Mouse (Mus musculus) left cerebral cortex, adult 2 months (tissue): Measurements from ENCODE around the gene Enpp6. TPM values are rescaled to one million over a fixed set of nuclear protein-coding genes. Genes with fewer than 3 reads are reported as not detected.

Experiments used
- DNase-seq, 2 experiments: peaks; one replicate each; pipeline ENCODE4 v3.0.0; 2021 to 2022; ENCODE audit warnings: low spot score in 2 of 2, mixed read lengths in 1 of 2; ENCODE audit errors: extremely low spot score in 1 of 2
- H3K27ac ChIP-seq: fragments of 200-600 bp; 2 replicates; pipeline ENCODE4 v1.8.1; 2022
- H3K4me3 ChIP-seq: fragments of 200-600 bp; 2 replicates; pipeline ENCODE4 v1.8.1; 2022
- CTCF ChIP-seq: fragments of 200-600 bp; IDR thresholded peaks from 2 replicates; pipeline ENCODE4 v1.8.1; 2022; ENCODE audit warnings: antibody characterized with exemption, mild to moderate bottlenecking, moderate library complexity
- intact Hi-C: fragments of 180-260 bp; cut with DNase I; formaldehyde crosslinking; loops from one replicate; pipeline ENCODE4 v1.15.1; 2025
- total RNA-seq, 2 experiments: library from RNA; stranded (reverse); gene quantifications; 2 replicates each; pipeline ENCODE4 v1.2.3; 2021

The Enpp6 gene
- total RNA-seq, 2 experiments from 2014 or later, result 3.1 to 4.5 TPM

DNA sequence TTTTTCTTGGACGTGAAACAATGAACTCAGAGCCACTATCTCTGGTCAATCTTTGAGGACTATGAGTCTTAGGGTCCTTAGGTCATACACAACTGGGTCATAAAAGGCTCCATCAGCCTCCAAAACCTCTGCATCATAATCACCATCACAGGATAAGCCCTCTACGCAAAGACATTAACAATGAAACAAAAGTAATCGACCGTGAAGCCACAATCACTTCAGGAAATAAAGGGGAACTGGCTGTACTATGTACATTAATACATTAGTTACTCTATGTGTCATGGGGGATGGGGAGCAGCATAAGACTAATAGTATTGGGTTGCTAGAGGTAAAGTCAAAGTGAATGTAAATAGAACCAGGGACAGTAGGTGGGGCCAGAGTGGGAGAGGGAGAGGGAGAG, 59.7 kb downstream of the Enpp6 start:
- intact Hi-C loops, result no loop called here
- TF ChIP-seq CTCF, result no peak
- Histone ChIP-seq H3K27ac (no peak overlapping the region), H3K4me3 (no peak overlapping the region)
- DNase-seq, result no peak

DNA sequence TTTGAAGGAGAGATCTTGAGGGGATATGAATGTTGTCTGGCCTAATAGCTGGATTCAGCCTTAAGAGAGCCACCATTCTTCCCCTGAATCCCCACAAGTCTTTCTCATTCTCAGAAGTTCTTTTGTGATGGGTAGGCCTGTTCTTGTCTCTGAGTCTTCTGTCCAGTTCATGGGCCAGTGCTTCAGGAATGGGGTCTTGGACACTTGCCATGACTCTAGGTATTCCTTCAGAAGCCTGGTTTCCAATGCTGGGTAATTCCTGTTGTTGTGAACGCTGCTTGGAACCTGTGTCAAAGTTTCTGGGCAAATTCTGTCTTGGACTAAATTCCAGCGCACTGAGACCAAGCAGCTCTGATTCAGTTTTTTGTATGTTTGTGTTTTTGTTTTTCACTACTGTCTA, 60.5 kb downstream of the Enpp6 start:
- intact Hi-C loops, result no loop called here
- Histone ChIP-seq H3K27ac (no peak overlapping the region), H3K4me3 (no peak overlapping the region)
- DNase-seq, result no peak
- no peak for TF ChIP-seq CTCF

DNA sequence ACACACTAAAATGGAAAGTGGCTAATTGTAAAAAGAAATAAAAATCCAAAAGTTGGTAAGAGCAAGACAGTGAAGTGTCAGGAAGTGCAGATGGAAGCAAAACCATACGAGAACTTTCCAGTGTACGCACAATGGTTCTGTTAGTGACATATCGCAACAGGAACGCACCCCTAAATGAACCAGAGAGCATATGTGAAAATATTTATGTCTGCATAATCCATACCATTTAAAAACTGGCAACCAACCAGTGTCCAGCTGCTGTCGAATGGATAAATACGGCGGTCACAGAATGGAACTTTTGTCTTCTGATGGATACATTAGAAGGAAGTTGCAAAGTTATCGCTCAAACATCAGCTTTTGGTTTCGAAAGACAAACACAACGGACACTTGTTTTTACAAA, 61.9 kb downstream of the Enpp6 start:
- intact Hi-C loops, result no loop called here
- Histone ChIP-seq H3K4me3 (no peak overlapping the region), H3K27ac (no peak overlapping the region)
- no peak for TF ChIP-seq CTCF
- no peak for DNase-seq

DNA sequence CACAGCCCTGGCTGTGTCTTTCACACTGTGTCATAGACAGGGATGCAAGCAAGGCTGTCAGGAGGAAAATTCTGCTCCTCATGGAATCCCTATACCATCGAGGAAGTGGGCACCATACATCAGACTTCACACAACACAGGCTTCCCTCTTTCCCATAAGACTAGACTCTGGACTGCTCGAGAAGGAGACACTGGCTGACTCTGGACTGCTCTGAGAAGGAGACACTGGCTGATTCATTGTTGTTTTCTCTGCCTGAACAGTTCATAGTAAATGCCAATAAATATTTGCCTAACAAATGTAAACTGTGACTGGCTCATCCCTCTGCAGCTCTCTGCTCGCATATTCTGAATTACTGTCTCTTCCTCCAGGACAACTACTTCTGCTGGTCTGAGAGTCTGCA, 66.0 kb downstream of the Enpp6 start:
- Histone ChIP-seq H3K4me3 (no peak overlapping the region), H3K27ac (no peak overlapping the region)
- no peak for DNase-seq
- intact Hi-C loops, result no loop called here
- TF ChIP-seq CTCF, result no peak

DNA sequence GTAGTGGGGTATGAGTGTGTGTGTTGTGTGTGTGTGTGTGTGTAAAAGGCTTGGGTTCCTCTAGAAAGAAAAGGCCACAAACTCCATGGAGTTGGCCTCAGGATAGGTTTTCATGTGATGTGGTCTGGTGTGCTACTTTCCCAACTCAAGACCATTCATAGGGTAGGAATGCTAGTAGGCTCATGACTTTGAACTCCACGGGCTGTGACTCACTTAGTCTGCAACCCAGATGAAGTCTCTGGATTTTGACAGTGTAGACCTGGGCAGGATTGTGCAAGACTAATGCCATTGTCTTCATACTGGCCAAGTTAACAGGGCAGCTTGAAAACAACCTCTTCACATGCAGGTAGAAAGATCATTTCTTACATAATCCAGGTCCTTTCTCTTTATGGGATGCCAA, 69.4 kb downstream of the Enpp6 start:
- intact Hi-C loops, result no loop called here
- Histone ChIP-seq H3K4me3 (no peak overlapping the region), H3K27ac (no peak overlapping the region)
- no peak for DNase-seq
- no peak for TF ChIP-seq CTCF

DNA sequence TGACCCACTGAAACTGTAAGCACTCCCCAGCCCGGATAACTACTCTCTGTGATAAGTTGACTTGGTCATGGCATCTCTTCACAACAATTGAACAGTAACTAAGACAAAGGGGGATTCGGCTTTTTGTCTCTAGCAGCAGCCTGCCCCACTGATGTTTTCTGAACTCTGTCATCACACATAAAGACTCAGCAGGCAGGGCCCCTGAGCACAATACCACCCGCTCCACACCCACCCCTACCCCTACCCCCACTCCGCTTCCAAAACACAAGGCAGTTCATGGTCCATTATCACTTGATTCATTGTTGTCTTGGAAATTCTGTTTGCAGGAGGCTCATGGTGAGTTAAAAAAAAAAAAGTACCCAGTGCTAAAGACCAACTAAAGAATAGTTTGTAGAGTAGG, 71.8 kb downstream of the Enpp6 start:
- intact Hi-C loops, result no loop called here
- no peak overlapping the region for H3K4me3 ChIP-seq
- H3K27ac ChIP-seq, result no peak overlapping the region
- TF ChIP-seq CTCF, result no peak
- no peak for DNase-seq

DNA sequence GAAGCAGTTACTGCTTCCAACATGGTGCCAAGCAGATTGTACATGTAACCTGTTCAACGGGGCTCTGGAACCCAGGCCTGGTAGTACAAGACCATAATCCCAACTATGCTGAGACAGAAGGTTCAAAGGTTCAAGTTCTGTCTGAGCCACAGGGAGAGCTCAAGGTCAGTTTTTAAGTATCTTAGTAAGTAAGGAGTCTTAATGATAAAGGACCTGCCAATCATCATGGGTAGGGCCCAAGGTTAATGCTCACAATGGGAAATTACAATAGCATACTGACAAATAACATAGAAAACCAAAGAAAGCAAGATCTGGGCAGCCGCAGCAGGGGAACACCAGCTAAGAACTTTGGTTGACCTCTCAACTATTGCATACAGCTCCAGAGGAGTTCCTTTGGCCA, 72.3 kb downstream of the Enpp6 start:
- no peak for DNase-seq
- Histone ChIP-seq H3K27ac (no peak overlapping the region), H3K4me3 (no peak overlapping the region)
- TF ChIP-seq CTCF, result no peak
- intact Hi-C loops, result no loop called here

DNA sequence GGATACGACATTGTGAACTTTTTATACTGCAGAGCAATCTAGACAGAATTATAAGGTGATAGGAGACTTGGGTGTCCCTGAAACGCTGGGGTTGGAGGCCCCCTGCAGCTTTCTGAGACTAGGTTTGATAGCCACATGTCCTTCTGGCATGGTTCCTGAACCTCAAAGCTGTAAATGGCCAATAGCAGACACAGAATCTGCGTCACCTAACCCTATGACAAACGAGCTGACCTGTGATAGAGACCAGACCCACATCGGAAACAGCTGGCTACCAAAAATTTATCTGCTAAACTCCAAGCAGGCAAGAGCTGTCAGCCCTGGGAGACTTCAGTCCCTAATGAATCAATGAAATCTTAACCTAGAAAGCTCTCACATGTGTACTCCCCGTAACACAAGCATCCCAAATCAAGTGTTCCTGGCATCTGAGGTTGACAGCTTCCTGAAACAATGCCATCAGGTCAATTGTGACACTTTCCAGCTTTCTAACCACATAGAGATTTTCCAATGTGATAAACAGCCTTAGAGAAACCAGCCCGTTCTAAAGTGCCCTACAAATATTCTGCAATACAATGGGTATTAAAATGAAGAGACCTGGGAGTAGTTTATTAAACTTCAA, 74.5 kb downstream of the Enpp6 start:
- no peak overlapping the region for H3K27ac ChIP-seq
- intact Hi-C loops, result no loop called here
- H3K4me3 ChIP-seq, result no peak overlapping the region
- no peak for DNase-seq
- no peak for TF ChIP-seq CTCF

DNA sequence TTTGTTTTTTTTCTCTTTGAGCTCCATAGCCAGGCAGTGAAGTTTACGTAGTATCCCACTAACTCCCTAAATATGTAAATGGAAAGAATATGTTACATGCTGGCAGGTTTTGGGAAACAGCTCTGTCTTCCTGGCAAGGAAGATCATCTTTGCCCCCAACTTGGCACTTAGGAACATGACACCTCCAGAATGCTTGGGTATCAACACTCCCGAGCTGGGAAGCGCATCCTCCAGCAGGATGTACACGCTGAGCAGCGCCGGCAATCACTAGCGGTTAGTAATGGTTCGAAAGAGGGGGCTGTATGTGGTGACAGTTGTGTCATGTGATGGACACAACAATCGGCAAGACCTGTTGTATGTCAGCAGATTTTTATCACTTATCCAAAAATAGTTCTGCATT, 80.4 kb downstream of the Enpp6 start:
- H3K27ac ChIP-seq, result no peak overlapping the region
- intact Hi-C loops, result no loop called here
- H3K4me3 ChIP-seq, result no peak overlapping the region
- DNase-seq, result no peak
- no peak for TF ChIP-seq CTCF

DNA sequence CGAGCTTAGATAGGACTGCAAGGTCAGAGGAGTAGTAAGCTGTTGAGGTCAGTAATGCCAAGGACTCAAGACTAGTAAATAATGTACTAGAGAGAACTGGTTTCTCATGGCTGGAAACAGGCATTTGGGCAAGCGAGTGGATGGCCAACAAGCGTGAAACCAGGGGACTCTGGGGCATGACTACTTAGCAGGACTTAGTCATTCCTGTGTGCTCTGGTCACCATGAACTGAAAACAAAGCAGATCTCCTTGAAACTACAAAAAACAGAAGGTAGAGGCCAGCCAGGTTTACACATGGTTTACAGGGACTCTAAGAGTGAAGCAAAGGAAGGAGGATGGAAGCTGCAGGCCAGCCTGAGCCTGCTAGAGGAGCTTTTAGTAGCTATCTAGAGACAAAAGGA, 82.9 kb downstream of the Enpp6 start:
- no peak overlapping the region for H3K4me3 ChIP-seq
- intact Hi-C loops, result no loop called here
- no peak overlapping the region for H3K27ac ChIP-seq
- TF ChIP-seq CTCF, result no peak
- no peak for DNase-seq

DNA sequence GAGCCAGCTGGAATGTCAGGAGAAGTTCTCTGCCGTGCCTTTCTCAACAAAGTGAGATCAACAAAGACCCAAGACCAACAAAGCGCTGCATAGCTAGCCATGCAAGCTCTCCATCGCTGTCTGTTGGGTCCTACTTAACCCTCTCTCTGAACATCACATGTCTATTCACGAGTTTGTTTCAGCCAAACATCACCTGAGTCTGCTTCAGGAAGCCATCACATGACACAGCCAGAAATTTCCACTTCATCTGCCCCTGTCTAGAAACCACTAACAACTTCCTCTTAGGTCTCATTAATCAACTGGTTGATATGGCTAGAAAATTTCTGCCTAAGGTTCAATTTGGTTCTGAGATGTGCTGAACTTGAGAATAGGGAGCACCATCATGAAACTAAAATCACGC, 85.3 kb downstream of the Enpp6 start:
- intact Hi-C loops, result no loop called here
- no peak for TF ChIP-seq CTCF
- DNase-seq, result no peak
- no peak overlapping the region for H3K27ac ChIP-seq
- no peak overlapping the region for H3K4me3 ChIP-seq

DNA sequence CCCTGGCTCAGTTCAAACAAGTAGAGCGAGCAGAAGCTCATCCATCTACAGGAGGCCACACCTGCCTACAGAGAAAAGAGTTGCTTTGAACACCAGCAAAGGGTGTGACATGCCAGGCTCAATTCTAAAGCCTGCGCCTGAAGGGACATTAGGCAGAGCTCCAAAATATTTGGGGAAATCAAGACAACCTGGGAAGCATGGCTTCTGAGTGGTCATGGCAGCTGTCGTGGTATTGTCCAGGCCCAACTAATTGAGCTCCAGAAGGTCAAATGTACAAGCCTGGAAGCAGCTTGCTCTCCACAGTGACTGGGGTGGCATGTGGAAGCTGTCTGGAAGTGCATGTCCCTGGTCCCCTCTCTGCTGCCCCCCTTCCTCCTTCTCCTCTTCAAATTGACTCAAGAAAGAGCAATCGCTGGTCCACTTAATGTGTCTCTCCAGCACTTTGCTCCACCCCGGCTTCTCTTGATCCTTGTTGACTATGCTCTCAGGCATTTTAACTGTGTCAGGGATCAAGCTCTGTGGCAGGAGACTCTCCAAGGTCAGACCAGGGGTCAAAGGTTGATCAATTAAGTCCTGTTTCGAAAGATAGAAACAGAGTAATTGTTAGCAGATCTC, 89.4 kb downstream of the Enpp6 start:
- Histone ChIP-seq H3K4me3 (no peak overlapping the region), H3K27ac (no peak overlapping the region)
- no peak for TF ChIP-seq CTCF
- DNase-seq, result no peak
- intact Hi-C loops, result no loop called here

DNA sequence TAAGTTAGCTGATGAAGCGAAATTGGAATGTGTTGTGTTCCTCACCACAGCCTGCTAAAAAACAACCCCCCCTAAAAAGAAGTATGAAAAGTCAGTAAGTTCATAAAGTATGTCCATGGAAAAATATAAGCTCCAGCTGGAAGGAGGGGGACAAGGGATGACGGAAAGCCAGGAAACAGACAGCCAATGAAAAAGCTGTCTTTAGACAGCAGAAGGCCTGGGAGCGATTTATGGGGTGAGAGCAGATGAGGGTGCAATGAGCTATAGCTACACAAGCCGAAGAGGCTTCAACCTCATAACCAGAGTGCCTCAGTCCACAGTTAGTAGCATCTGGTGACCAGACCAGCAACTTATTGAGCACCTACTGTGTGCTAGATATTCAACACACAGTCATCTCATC, 93.3 kb downstream of the Enpp6 start:
- intact Hi-C loops, result no loop called here
- Histone ChIP-seq H3K27ac (no peak overlapping the region), H3K4me3 (no peak overlapping the region)
- no peak for DNase-seq
- TF ChIP-seq CTCF, result no peak
